In genomic region chr12:79757775-79758174, GRCm38 (mm10) we compare ENCODE assay signal across 20 mouse cellular contexts.
DNase-seq lines count a peak whose midpoint lies in the region; ATAC-seq and TF ChIP-seq lines count a peak whose summit lies in the region.
"Had no signal": no experiment of that assay in that cellular context is flagged by ENCODE, and none has a peak within 500 bp of the region (broad histone marks: within the 10 kb centered on the region; RNA-seq: fewer than 3 reads in every experiment).

No protein-coding gene starts in this region.

- no peak overlapping the region for H3K27ac ChIP-seq in heart, embryonic 10.5 days
- H3K27ac ChIP-seq in kidney, embryonic 15.5 days = peak overlapping the region; percentile 82; the same call in 1 of the 2 replicates
- peak overlapping the region; percentile 56; the same call in 1 of the 2 replicates for H3K27ac ChIP-seq in lung, embryonic 16.5 days (ENCODE audit: low read length)
- H3K27ac ChIP-seq in stomach, postnatal 0 days (replicated peaks) = peak overlapping the region; percentile 30
- H3K27ac ChIP-seq: embryonic facial prominence, embryonic 12.5 days; hindbrain, embryonic 14.5 days; liver, embryonic 14.5 days had no signal

- H3K27me3 ChIP-seq in heart, embryonic 10.5 days (ENCODE audit: insufficient read depth, poor library complexity, severe bottlenecking) = no peaks in the 10 kb centered on the region
- no peaks in the 10 kb centered on the region for H3K27me3 ChIP-seq in kidney, embryonic 15.5 days
- H3K27me3 ChIP-seq in lung, embryonic 16.5 days (ENCODE audit: control insufficient read depth, insufficient read depth, low read depth, low read length) = no peaks in the 10 kb centered on the region
- no peaks in the 10 kb centered on the region for H3K27me3 ChIP-seq in stomach, postnatal 0 days (ENCODE audit: control insufficient read depth, insufficient read depth, low read length)
- H3K27me3 ChIP-seq: embryonic facial prominence, embryonic 12.5 days had no signal

- no peaks in the 10 kb centered on the region for H3K36me3 ChIP-seq in heart, embryonic 10.5 days
- no peaks in the 10 kb centered on the region for H3K36me3 ChIP-seq in kidney, embryonic 15.5 days
- H3K36me3 ChIP-seq in lung, embryonic 16.5 days (ENCODE audit: control insufficient read depth, insufficient read depth, low read length) = no peaks in the 10 kb centered on the region
- H3K36me3 ChIP-seq in stomach, postnatal 0 days (ENCODE audit: control insufficient read depth, insufficient read depth, low read length) = no peaks in the 10 kb centered on the region
- H3K36me3 ChIP-seq: embryonic facial prominence, embryonic 12.5 days had no signal

- no peaks in the 10 kb centered on the region for H3K9me3 ChIP-seq in heart, embryonic 10.5 days
- H3K9me3 ChIP-seq in kidney, embryonic 15.5 days (replicated peaks) = no peaks in the 10 kb centered on the region
- H3K9me3 ChIP-seq in lung, embryonic 16.5 days (ENCODE audit: control insufficient read depth, low read length) = no peaks in the 10 kb centered on the region
- no peaks in the 10 kb centered on the region for H3K9me3 ChIP-seq in stomach, postnatal 0 days (ENCODE audit: control insufficient read depth, low read length)
- H3K9me3 ChIP-seq: embryonic facial prominence, embryonic 12.5 days; G1E had no signal

- no peak for TF ChIP-seq POLR2A in lung, adult 2 months (IDR thresholded peaks at IDR 0.05; ENCODE audit: borderline replicate concordance, extremely low read depth, low read depth, low read length)

- TF ChIP-seq EP300 in stomach, postnatal 0 days (optimal IDR thresholded peaks at IDR 0.05) = no peak

- WGBS in heart, embryonic 10.5 days = 71% methylated on average over 4 of the region's 4 CpGs
- 55% methylated on average over 4 of the region's 4 CpGs for WGBS in kidney, embryonic 15.5 days
- WGBS in lung, embryonic 16.5 days = 49% methylated on average over 4 of the region's 4 CpGs
- WGBS in lung, adult 2 months = 88% methylated on average over 4 of the region's 4 CpGs
- WGBS in stomach, postnatal 0 days = 64% methylated on average over 4 of the region's 4 CpGs

- H3K4me1 ChIP-seq in heart, embryonic 10.5 days = peaks cover 72% of the 10 kb centered on the region
- peaks cover 79% of the 10 kb centered on the region for H3K4me1 ChIP-seq in kidney, embryonic 15.5 days
- peaks cover 38% of the 10 kb centered on the region for H3K4me1 ChIP-seq in lung, embryonic 16.5 days (replicated peaks; ENCODE audit: control insufficient read depth, insufficient read depth, low read length)
- H3K4me1 ChIP-seq in lung, adult 2 months (ENCODE audit: control insufficient read depth, insufficient read depth, low read length) = peaks cover 6% of the 10 kb centered on the region
- H3K4me1 ChIP-seq in stomach, postnatal 0 days (replicated peaks; ENCODE audit: control insufficient read depth, insufficient read depth) = peaks cover 13% of the 10 kb centered on the region

- H3K4me2 ChIP-seq in kidney, embryonic 15.5 days = no peak overlapping the region
- no peak overlapping the region for H3K4me2 ChIP-seq in lung, embryonic 16.5 days (ENCODE audit: low read depth, low read length)
- no peak overlapping the region for H3K4me2 ChIP-seq in stomach, postnatal 0 days (replicated peaks; ENCODE audit: low read depth)
- H3K4me2 ChIP-seq: embryonic facial prominence, embryonic 12.5 days; hindbrain, embryonic 14.5 days had no signal

- DNase-seq in heart, adult 11 months = peak; percentile 94
- DNase-seq in heart, embryonic 10.5 days (ENCODE audit: low spot score) = no peak
- no peak for DNase-seq in kidney, adult 11 months
- no peak for DNase-seq in lung, adult 2 months
- DNase-seq in stomach, postnatal 0 days (ENCODE audit: low spot score) = no peak
- DNase-seq in layer of hippocampus, postnatal 25 days (ENCODE audit: extremely low spot score in 1 of 2, low spot score in 1 of 2) = no peak
- DNase-seq: adrenal gland, postnatal 10 days; cerebellum, adult 9-10 months; kidney, adult 18-20 months; kidney, postnatal 4 days; layer of hippocampus, adult 9-11 months; midbrain, embryonic 14.5 days had no signal

- H3K9ac ChIP-seq in kidney, embryonic 15.5 days = no peak overlapping the region
- no peak overlapping the region for H3K9ac ChIP-seq in lung, embryonic 16.5 days (ENCODE audit: low read length)
- H3K9ac ChIP-seq in stomach, postnatal 0 days (ENCODE audit: low read length) = no peak overlapping the region
- H3K9ac ChIP-seq: embryonic facial prominence, embryonic 12.5 days; hindbrain, embryonic 14.5 days; liver, embryonic 14.5 days had no signal

- no peak for ATAC-seq in kidney, embryonic 15.5 days (replicated peaks; ENCODE audit: low FRiP score)
- no peak for ATAC-seq in lung, embryonic 16.5 days (ENCODE audit: low read depth)
- ATAC-seq in stomach, postnatal 0 days (ENCODE audit: low FRiP score, low TSS enrichment) = no peak
- ATAC-seq: activated CD4-positive, CD25-positive, alpha-beta regulatory T cell, adult 4 months; forebrain, embryonic 16.5 days had no signal

- TF ChIP-seq CTCF in lung, adult 2 months (IDR thresholded peaks at IDR 0.05; ENCODE audit: insufficient read depth, low read length) = no peak
- TF ChIP-seq CTCF in stomach, postnatal 0 days (IDR thresholded peaks at IDR 0.05; ENCODE audit: low read depth) = no peak

- H3K4me3 ChIP-seq in heart, embryonic 10.5 days = no peak overlapping the region
- H3K4me3 ChIP-seq in kidney, embryonic 15.5 days (replicated peaks) = no peak overlapping the region
- H3K4me3 ChIP-seq in lung, embryonic 16.5 days (ENCODE audit: low read length) = no peak overlapping the region
- no peak overlapping the region for H3K4me3 ChIP-seq in lung, adult 2 months (replicated peaks; ENCODE audit: extremely low read depth, low read depth, low read length)
- H3K4me3 ChIP-seq in stomach, postnatal 0 days (ENCODE audit: low read depth, low read length) = no peak overlapping the region
- H3K4me3 ChIP-seq: embryonic facial prominence, embryonic 12.5 days had no signal
